Mouse (Mus musculus) granulocyte monocyte progenitor cell, adult 5-6 weeks (primary cell): ENCODE measurements around the gene Cbarp. TPM values are rescaled to one million over a fixed set of nuclear protein-coding genes. Genes with fewer than 3 reads are reported as not detected.

ENCODE experiments used
- ATAC-seq: replicated peaks from 2 replicates; pipeline ENCODE4 v1.8.0; 2016; ENCODE audit warnings: mild to moderate bottlenecking, moderate TSS enrichment, inconsistent platforms; ENCODE audit not compliant: poor library complexity, severe bottlenecking
- total RNA-seq, 2 experiments: library from RNA; stranded (forward) in 1 of 2; stranded (reverse) in 1 of 2; fragments of 200-712, 200-1000 nt in 1 of 2; fragments of >200 nt in 1 of 2; fragmentation: Nextera tagmentation in 1 of 2; gene quantifications; 2 replicates each; pipeline ENCODE4 v1.2.3; 2014 to 2017

The Cbarp gene
- total RNA-seq (2014; fragmentation: Nextera tagmentation) (0.73 and 5.3 TPM in 2 replicates), total RNA-seq (2017) (0.36 TPM in 1 of 2 replicates, not detected in the other)

GRCm38 (mm10) chr10:80140666-80141035 is at the start of gene Cbarp:
Gene Cbarp (minus strand): TSS chr10:80140835.
- ATAC-seq, result no peak

DNA sequence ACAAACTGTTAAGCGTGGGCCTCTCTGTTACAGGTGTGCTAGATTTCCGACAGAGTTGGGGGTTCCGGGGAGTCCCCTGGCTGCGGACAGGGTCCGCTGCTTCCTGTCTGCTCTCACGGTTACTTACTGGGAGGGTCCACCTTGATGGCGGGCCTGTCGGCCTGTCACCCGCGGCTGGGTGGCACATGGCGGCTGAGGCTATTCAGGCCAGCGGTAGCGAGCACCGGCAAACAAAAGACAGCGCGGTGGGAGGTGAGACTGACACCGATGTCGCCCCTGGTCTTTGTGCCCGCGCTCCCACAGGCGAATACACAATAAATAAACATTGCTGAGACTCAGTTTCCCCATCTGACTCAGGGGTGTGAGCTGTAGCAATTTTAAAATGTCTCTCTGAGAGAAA is 49.4 kb upstream of the Cbarp start:
- ATAC-seq, result no peak

GRCm38 (mm10) chr10:80188453-80189024 is 47.9 kb upstream of the Cbarp start:
- ATAC-seq, result no peak

- no peak for ATAC-seq
Observed at GRCm38 (mm10) chr10:80187739-80188138, 47.1 kb upstream of the Cbarp start.

DNA sequence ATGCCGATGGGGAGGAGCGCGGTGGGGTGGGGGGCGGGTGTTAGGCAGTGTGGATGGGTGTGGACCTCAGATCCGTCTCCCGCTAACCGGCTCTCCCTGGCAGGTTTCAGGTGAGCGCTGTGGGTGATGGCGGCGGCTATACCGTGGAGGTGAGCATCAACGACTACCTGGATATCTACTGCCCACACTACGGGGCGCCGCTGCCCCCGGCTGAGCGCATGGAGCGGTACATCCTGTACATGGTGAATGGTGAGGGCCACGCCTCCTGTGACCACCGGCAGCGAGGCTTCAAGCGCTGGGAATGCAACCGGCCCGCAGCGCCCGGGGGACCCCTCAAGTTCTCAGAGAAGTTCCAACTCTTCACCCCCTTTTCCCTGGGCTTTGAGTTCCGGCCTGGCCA is 46.0 kb upstream of the Cbarp start:
- ATAC-seq, result no peak

- ATAC-seq, result no peak
Observed at GRCm38 (mm10) chr10:80182547-80182946, 41.9 kb upstream of the Cbarp start.

GRCm38 (mm10) chr10:80180823-80181222 is 40.2 kb upstream of the Cbarp start:
- ATAC-seq, result no peak

GRCm38 (mm10) chr10:80180288-80180687 is 39.7 kb upstream of the Cbarp start:
- no peak for ATAC-seq

- 0 out of 2 replicates have a peak, but pooled peaks have one; percentile 5 for ATAC-seq
Observed at GRCm38 (mm10) chr10:80179068-80180051, 38.7 kb upstream of the Cbarp start, which contains the start of gene Efna2. Gene Efna2 (plus strand): TSS chr10:80179482.

- no peak for ATAC-seq
Observed at GRCm38 (mm10) chr10:80177441-80178279, 37.0 kb upstream of the Cbarp start.

DNA sequence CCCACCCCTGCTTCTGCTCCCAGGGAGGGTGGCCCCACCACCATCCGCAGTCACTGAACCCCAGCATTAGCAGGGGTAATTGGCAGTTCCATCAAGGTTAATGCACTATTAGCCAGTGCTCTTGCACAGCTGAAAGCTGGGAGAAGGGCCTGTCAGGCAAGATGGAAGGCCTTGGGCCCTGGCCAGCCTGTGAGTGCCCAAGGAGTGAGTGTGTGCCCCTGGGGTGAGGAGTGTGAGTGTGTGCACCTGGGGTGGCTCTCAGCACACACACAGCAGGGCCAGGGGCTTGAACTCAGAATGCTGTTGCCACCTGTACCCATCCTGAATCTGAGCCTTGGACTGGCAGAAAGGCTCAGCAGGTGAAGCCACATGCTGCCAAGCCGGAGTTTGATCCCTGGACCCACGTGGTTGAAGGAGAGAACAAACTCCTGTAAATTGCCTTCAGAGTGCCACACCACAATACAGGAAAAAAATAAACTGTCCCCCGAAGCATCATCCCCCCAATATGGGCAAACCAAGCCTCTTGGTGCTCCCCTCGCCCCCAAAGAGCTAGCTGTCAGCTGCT is 35.7 kb upstream of the Cbarp start:
- no peak for ATAC-seq

GRCm38 (mm10) chr10:80175536-80176269 is 35.1 kb upstream of the Cbarp start:
- 0 out of 2 replicates have a peak, but pooled peaks have one; percentile 10 for ATAC-seq

- ATAC-seq, result peak; percentile 24
Observed at GRCm38 (mm10) chr10:80174705-80175104, 34.1 kb upstream of the Cbarp start.

DNA sequence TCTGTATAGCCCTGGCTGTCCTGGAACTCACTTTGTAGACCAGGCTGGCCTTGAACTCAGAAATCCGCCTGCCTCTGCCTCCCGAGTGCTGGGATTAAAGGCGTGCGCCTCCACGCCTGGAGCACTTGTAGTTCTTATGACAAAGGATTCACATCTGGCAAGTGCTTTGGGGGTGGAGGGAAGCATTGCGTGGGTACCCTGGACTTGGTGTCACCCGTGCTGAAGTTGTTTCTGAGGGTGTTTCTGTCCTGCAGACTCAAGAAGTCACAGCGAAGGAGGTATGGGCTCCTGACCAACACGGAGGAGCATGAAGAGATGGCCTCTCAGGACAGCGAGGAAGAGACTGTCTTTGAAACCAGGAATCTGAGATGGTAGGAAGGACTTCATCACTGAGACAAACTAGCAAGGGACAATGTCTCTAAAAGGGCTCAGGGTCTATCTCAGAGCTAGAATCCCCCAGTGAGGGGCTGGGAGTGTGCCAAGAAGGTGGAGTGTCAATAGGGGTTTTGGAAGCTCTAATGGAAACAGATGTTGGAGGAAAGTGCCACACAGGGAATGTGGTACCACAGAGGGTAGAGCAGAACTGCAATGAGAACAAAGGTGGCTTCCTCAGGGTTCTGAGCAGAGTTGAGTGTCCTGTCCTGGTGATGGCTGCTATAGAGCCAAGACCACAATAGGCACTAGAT is 33.5 kb upstream of the Cbarp start:
- no peak for ATAC-seq

- ATAC-seq, result no peak
Observed at GRCm38 (mm10) chr10:80173358-80173757, 32.7 kb upstream of the Cbarp start.

DNA sequence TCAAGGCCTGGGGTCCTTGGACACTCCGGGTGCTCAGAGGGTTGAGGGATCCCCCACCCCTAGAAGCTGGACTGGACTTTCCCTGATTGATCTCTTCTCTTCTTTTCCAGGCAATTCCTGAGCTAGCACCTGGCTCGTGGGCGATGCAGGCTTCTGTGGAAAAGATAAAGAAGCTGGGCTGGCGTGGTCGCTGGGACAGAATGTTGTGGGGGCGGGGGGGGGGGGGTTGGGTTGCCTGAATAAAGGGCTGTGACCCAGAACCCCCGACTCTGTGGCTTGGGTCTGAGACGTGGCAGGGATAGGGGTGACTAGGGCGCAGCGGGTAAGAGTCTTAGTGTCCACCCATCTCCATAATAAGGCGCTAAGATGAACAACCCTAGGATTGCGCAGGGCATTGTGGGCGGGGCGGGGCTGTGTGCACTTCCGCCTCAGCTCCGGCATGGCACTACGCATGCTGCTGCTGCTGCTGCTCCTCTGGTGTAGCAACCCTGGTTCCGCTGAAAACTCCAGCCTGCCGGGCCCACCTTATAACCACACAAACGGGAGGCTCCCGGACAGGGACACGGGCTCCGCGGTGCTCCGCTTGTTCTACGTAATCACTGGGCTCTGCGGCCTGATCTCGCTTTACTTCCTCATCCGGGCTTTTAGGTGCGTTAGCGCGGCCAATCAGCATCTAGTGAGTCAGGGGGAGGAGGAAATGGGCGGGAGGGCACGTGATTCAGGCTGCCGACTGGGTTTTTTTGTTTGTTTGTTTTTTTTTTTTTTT is 32.1 kb upstream of the Cbarp start, which contains the start of gene 1600002K03Rik:
Gene 1600002K03Rik (plus strand): TSS at position 418 of the 766 bp plus-strand sequence.
- ATAC-seq, result peak; percentile 69

- ATAC-seq, result no peak
Observed at GRCm38 (mm10) chr10:80171760-80172526, 31.3 kb upstream of the Cbarp start.
